Mouse (Mus musculus) activated CD4-positive, CD25-positive, alpha-beta regulatory T cell, adult 4 months (primary cell): Measurements from ENCODE around the gene Serping1. TPM values are rescaled to one million over a fixed set of nuclear protein-coding genes. Genes with fewer than 3 reads are reported as not detected.
"Not testable (repeated sequence)": the region's sequence is repeated elsewhere in the genome, so short reads cannot be mapped to it uniquely, and the experiment has no call there.

Experiments used
- ATAC-seq: one replicate; pipeline ENCODE4 v1.8.0; 2017
- polyA plus RNA-seq, 2 experiments: library from polyadenylated mRNA; unstranded; fragments of 100-300 nt; shearing (Covaris generic); gene quantifications; one replicate each; pipeline ENCODE4 v1.2.1; 2017

The Serping1 gene
- polyA plus RNA-seq, 2 experiments from 2014 or later = not detected

- ATAC-seq = no peak
Observed at GRCm38 (mm10) chr2:84737451-84737925, 37.8 kb downstream of the Serping1 start.

DNA sequence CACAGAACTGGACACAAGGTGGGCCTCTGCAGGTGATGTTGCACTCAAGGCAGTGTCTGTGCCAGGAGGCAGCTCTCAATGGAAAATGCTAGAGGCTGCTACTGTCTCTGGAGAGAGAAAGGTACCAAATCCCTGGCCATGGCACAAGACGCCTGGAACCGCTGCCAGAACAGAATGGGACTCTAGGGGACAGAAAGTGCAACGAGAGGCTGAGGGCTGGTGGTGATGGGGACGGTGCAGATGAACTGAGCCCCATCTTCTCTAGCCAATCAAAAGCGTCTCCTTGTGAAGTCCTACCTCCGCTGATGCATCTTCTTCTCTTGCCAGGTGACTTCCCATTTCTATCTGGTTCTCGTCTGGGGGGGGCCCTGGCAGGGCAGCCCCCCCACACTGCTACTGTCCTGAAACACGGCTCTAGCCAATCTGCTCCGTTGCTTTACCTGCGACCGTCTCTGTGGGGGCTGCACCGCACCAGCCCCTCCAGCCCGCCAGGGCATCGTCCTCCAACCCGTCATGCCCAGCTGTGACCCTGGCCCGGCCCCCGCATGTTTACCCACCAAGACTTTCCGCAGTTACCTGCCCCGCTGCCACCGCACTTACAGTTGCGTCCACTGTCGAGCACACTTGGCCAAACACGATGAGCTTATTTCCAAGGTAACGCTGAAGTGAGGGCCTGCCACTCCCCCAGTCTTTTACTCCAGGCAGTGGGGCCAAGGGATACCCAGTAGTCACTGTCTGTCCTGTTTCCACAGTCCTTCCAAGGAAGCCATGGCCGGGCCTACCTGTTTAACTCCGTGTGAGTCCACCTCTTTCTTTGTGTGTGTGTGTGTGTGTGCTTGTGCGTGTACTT lies 38.7 kb downstream of the Serping1 start:
- no peak for ATAC-seq

DNA sequence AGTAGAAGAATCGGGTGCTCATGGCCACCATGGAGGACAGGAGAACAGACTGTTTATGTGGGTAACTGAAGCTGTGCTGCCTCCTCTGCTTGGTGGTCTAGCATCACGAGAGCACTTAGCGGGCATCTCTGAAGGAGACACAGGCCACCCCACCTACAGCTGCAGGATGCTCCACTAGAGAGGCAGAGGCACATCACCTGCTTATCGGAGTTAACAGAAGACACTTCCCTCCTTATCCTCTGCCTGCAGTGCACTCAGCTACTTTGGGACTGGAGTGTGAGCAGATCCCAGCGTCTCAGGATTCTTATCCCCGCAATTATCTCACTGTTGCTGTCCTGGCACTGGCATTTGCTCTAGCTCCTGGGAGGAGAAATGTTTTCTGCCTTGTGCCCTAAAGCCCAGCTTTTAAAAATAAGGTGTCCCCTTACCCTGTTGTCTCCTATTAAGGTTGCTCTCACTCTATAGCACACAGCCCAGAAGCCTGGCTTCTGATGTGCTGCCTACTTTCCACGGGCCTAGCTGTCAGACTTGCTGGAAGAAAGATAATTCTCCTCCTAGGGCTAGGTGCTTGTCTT lies 39.8 kb downstream of the Serping1 start:
- ATAC-seq = no peak

GRCm38 (mm10) chr2:84734919-84735318 lies 40.3 kb downstream of the Serping1 start:
- ATAC-seq = no peak

DNA sequence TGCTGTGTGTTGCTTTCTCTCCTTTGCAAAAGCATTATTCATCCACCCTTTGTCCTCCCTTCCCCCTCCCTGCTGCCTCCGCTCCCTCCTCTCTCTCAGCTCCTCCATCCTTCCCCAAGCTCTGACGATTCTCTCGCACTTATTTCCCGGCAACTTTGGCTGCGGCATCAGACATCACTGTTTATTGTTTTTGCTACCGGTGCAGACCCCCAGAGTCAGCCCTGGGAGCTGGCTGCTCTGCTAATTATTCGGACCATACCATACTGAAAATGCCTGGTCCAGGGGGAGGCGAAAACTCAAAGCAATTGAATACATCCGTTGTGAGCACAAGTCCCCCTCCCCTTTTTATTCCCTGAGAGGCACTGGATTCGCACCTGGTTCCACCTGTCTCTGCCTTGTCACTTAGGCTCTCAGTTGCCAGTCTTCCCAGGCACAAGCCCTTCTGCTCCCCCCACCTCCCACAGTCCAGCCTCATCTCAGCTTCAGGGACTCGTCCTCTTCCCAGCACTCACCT lies 40.8 kb downstream of the Serping1 start:
- ATAC-seq = peak; percentile 37

GRCm38 (mm10) chr2:84733579-84734300 lies 41.5 kb downstream of the Serping1 start, which contains the start of gene Ypel4:
Gene Ypel4, plus strand, starts transcription at chr2:84734058.
- peak; percentile 73 for ATAC-seq

DNA sequence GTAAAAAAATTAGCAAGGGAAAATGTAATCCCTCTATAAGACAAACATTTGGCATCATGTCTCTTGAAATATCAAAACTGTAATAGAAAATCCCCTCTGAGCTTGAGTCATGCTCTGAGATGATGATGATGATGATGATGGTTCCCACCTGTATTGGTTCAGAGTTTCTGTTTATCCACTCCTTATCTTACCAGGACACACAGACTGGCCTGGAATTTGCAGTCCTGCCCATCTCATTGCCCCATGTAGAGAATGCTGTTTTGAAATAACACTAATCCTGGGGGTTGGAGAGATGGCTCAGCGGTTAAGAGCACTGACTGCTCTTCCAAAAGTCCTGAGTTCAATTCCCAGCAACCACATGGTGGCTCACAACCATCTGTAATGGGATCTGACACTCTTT lies 42.9 kb downstream of the Serping1 start:
- no peak for ATAC-seq

GRCm38 (mm10) chr2:84731206-84731605 lies 44.0 kb downstream of the Serping1 start:
- no peak for ATAC-seq

GRCm38 (mm10) chr2:84728191-84728590 lies 47.1 kb downstream of the Serping1 start:
- ATAC-seq = not testable (repeated sequence)

DNA sequence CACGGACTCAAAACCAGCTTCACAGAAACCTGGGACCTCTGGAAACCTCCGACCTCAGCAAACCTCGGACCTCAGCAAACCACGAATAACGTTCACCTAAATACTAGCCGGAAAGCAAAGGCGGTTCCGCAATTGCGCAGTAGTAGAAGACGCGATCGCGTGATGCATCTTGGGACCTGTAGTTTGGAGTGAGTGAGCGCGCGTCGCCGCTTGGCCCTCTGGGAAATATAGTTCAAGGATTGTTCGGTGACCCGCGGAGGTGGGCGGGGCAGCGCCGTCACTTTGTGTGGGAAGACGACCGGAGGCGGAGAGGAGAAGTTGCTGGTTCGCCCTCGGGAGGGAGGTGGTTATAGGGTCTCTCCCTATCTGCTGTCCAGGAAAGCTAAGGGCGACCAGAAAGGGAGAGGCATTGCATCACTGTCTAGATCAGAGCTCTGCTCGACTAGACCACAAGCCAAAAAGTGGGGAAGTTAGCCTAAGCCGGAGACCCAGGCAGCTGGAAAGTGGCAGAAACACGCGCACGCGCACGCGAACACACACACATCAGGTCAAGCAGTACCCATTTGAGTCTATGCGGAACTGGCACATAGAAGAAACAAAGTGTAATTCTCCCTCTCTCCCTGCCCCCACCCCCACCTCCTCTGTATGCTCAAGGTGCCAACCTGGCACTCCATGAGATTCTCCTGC lies 47.9 kb downstream of the Serping1 start, which contains the start of gene Clp1:
Gene Clp1, minus strand, starts transcription at position 179 of the 687 bp plus-strand sequence.
- peak; percentile 99 for ATAC-seq

DNA sequence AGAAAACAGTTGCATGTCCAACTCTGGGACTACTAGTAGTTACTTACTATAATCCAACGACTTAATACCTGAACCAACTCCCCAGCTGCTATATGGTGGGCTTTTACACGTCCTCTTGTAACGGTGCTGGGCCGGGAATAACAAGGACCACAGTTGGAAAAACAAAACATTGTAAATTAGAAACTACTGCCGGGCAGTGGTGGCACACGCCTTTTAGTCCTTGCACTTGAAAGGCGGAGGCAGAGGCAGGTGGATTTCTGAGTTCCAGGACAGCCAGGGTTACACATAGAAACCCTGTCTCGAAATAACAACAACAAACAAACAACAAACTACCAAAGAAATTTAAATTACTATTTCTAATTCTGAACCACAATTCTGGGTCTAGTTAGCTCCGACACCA lies 48.5 kb downstream of the Serping1 start:
- ATAC-seq = no peak

- no peak for ATAC-seq
Observed at GRCm38 (mm10) chr2:84725770-84726169, 49.5 kb downstream of the Serping1 start.

DNA sequence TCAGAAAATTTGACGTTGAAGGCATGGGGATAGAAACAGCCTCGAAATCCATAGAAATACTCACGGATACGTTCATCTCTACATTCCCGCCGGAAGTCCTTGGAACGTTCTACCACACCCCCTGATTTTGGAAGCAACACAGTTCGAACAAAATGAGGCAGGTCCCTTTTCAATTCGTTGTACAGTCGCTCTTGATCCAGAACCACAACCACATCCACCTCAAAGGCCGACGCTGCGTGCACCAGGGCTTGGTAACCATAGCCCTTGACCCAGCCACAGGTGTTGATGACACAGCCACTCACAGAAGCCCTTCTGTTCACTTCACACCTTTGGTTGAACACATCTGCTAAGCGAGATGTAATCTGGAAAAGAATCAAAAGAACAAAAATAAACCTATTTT lies 51.4 kb downstream of the Serping1 start:
- ATAC-seq = no peak

- ATAC-seq = no peak
Observed at GRCm38 (mm10) chr2:84721182-84721581, 54.1 kb downstream of the Serping1 start.

DNA sequence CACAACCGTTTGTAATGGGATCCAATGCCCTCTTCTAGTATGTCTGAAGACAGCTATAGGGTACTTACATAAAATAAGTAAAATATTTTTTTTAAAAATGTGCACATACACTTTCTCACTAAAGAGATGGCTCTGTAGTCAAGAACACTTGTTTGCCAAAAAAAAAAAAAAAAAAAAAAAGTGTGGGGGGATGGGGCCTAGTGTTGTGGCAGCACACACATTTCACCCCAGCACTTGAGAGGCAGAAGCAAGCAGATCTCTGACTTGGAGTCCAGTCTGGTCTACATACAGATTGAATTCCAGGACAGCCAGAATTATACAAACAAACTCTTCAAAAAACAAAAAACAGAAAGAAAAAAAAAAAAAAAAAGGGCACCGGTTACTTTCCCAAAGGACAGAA lies 54.5 kb downstream of the Serping1 start:
- no peak for ATAC-seq

DNA sequence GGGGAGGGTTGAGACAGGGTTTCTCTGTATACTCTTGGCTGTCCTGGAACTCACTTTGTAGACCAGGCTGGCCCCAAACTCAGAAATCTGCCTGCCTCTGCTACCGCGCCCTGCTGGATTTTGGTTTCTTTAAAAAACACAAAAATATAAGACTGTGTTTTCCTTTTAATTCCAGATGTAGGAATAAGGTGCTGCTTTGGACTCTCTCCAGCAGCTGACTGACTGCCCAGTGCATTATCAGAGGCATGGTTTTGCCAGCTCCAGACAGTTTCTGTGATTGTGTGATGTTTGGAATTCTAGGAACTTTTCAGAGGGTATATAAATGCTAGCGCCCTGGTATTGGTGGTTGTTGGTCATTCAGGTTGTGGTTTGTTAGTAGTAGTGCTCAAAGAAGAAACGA lies 57.9 kb downstream of the Serping1 start:
- ATAC-seq = no peak

GRCm38 (mm10) chr2:84716423-84717355 lies 58.6 kb downstream of the Serping1 start:
- no peak for ATAC-seq

- peak; percentile 87 for ATAC-seq
Observed at GRCm38 (mm10) chr2:84715562-84716361, 59.5 kb downstream of the Serping1 start.
